Mouse (Mus musculus) forebrain, embryonic 10.5 days (tissue): ENCODE measurements around the gene Ptprm. TPM values are rescaled to one million over a fixed set of nuclear protein-coding genes. Genes with fewer than 3 reads are reported as not detected.

Experiments used
- DNase-seq: peaks from one replicate; pipeline ENCODE4 v3.0.0-alpha.2; 2017; ENCODE audit warnings: low spot score; ENCODE audit errors: extremely low spot score
- H3K27ac ChIP-seq: fragments of 300-500 bp; sonication (generic); 2 replicates; pipeline ENCODE4 v1.5.1; 2016; ENCODE audit warnings: mild to moderate bottlenecking
- H3K27me3 ChIP-seq: fragments of 300-500 bp; sonication (generic); 2 replicates; pipeline ENCODE4 v1.6.1; 2016; ENCODE audit warnings: mild to moderate bottlenecking; ENCODE audit not compliant: poor library complexity, severe bottlenecking
- H3K36me3 ChIP-seq: fragments of 300-500 bp; sonication (generic); replicated peaks from 2 replicates; pipeline ENCODE4 v1.6.1; 2016; ENCODE audit warnings: mild to moderate bottlenecking, moderate library complexity
- H3K4me1 ChIP-seq: fragments of 300-500 bp; sonication (generic); 2 replicates; pipeline ENCODE4 v1.6.1; 2016
- H3K4me3 ChIP-seq: fragments of 300-500 bp; sonication (generic); 2 replicates; pipeline ENCODE4 v1.5.1; 2016; ENCODE audit warnings: mild to moderate bottlenecking, moderate library complexity
- H3K9me3 ChIP-seq: fragments of 300-500 bp; sonication (generic); 2 replicates; pipeline ENCODE4 v1.6.1; 2016; ENCODE audit warnings: mild to moderate bottlenecking, moderate library complexity
- WGBS: fragments of 180-500 bp; shearing (Covaris S2); methylation state at CpG from one replicate; pipeline ENCODE4 v1.1.7; 2016; 5-methylcytosine and 5-hydroxymethylcytosine counted together
- polyA plus RNA-seq: library from polyadenylated mRNA; unstranded; fragments of >200 nt; fragmentation: Nextera tagmentation; extraction: Ambion mirVana; gene quantifications from 2 replicates; pipeline ENCODE4 v1.2.1, GENCODE M21; 2016

The Ptprm gene
- polyA plus RNA-seq, 1 experiment from 2014 or later: 8.4 TPM

- Histone ChIP-seq H3K27ac (no peak overlapping the region), H3K9me3 (no peaks in the 10 kb centered on the region), H3K36me3 (no peaks in the 10 kb centered on the region), H3K27me3 (no peaks in the 10 kb centered on the region), H3K4me3 (no peak overlapping the region), H3K4me1 (0 out of 2 replicates have a peak, but pooled peaks cover 3% of the 10 kb centered on the region)
- WGBS: 91% methylated on average over 4 of the region's 4 CpGs
- DNase-seq: no peak
Measured at GRCm38 (mm10) chr17:67265520-67265919, 88.7 kb downstream of the Ptprm start.

GRCm38 (mm10) chr17:67264716-67265115 is 89.5 kb downstream of the Ptprm start:
- DNase-seq: no peak
- Histone ChIP-seq H3K4me1 (0 out of 2 replicates have a peak, but pooled peaks cover 6% of the 10 kb centered on the region), H3K27ac (no peak overlapping the region), H3K27me3 (no peaks in the 10 kb centered on the region), H3K36me3 (no peaks in the 10 kb centered on the region), H3K4me3 (no peak overlapping the region), H3K9me3 (no peaks in the 10 kb centered on the region)
- 93% methylated on average over 6 of the region's 6 CpGs for WGBS

DNA sequence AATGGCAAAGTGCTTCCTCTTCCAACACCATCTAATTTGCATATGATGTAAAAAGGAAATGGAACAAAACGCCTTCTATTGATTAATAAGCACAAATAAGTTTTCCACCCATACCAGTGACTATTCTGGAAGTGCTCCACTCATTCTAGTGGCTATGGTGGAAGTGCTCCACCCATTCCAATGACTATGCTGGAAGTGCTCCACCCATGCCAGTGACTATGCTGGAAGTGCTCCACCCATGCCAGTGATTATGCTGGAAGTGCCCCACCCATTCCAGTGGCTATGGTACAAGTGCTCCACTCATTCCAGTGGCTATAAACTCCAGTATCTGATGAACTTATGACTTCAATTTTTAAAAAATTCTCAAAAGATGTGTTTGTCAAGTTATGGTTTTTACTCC is 91.2 kb downstream of the Ptprm start:
- no peak overlapping the region for H3K27ac ChIP-seq

DNA sequence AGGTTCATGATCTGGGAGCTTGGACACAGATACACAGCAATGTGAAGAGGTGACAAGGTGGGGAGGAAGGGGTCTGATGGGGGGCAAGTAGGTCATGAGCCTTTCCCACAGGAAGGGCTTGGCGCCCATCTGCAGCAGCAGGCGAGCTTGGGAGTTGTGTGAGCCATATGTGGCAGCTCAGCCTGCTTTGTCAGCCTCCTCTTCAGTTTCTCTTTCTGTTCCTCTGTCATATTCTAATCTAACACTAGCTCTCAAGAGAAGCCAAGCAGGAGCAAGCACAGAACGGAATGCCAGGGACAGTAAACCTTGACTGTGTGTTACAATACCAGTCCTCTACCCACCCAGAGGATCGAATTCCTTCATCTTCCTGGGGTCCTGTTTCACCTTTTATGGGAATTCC is 94.2 kb downstream of the Ptprm start:
- peaks cover 5% of the 10 kb centered on the region; the same call in 1 of the 2 replicates for H3K9me3 ChIP-seq
- 0 out of 2 replicates have a peak, but pooled peaks cover 8% of the 10 kb centered on the region for H3K4me1 ChIP-seq
- 89% methylated on average over 4 of the region's 4 CpGs for WGBS
- no peak overlapping the region for H3K4me3 ChIP-seq
- no peak for DNase-seq
- H3K27ac ChIP-seq: no peak overlapping the region; the same call in 1 of the 2 replicates
- H3K27me3 ChIP-seq: no peaks in the 10 kb centered on the region
- no peaks in the 10 kb centered on the region; the same call in 1 of the 2 replicates for H3K36me3 ChIP-seq

More for the DNA sequence above, 91.2 kb downstream of the Ptprm start:
- Histone ChIP-seq H3K27me3 (no peaks in the 10 kb centered on the region), H3K9me3 (peaks cover 5% of the 10 kb centered on the region; the same call in 1 of the 2 replicates), H3K4me3 (no peak overlapping the region), H3K36me3 (no peaks in the 10 kb centered on the region; the same call in 1 of the 2 replicates), H3K4me1 (0 out of 2 replicates have a peak, but pooled peaks cover 5% of the 10 kb centered on the region)
- DNase-seq: no peak
- 80% methylated on average over 1 of the region's 1 CpGs for WGBS

GRCm38 (mm10) chr17:67257780-67258179 is 96.5 kb downstream of the Ptprm start:
- H3K36me3 ChIP-seq: no peaks in the 10 kb centered on the region; the same call in 1 of the 2 replicates
- H3K27me3 ChIP-seq: no peaks in the 10 kb centered on the region
- no peak overlapping the region for H3K4me3 ChIP-seq
- DNase-seq: no peak
- 85% methylated on average over 5 of the region's 5 CpGs for WGBS
- no peak overlapping the region for H3K27ac ChIP-seq
- H3K9me3 ChIP-seq: peaks cover 5% of the 10 kb centered on the region; the same call in 1 of the 2 replicates
- 0 out of 2 replicates have a peak, but pooled peaks cover 8% of the 10 kb centered on the region for H3K4me1 ChIP-seq

- Histone ChIP-seq H3K9me3 (peaks cover 5% of the 10 kb centered on the region; the same call in 1 of the 2 replicates), H3K4me3 (no peak overlapping the region), H3K27me3 (no peaks in the 10 kb centered on the region), H3K27ac (no peak overlapping the region), H3K36me3 (no peaks in the 10 kb centered on the region; the same call in 1 of the 2 replicates), H3K4me1 (0 out of 2 replicates have a peak, but pooled peaks cover 8% of the 10 kb centered on the region)
- no peak for DNase-seq
- WGBS: 77% methylated on average over 5 of the region's 6 CpGs
Measured at GRCm38 (mm10) chr17:67256171-67256570, 98.1 kb downstream of the Ptprm start.

DNA sequence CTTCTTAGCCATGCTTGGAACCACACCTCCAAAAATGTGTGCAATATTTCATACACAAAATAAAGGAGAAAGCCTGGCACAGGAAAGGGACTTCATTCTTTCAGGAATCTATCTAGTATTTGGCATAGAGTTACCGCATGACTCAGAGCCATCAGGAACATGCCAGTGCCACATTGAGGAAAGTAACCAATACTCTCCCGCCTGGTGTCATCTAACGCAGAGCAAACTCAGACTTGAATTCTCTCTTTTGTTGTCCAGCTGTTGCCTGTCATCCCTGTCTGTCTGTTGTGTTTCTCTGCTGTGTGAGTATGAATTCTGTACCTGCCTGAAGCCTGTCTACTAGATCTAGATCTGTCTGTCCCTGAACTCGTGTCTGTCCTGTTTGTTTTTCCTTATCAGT is 100.8 kb downstream of the Ptprm start:
- Histone ChIP-seq H3K4me3 (no peak overlapping the region), H3K36me3 (no peaks in the 10 kb centered on the region; the same call in 1 of the 2 replicates), H3K27ac (no peak overlapping the region), H3K9me3 (peaks cover 2% of the 10 kb centered on the region; the same call in 1 of the 2 replicates), H3K27me3 (no peaks in the 10 kb centered on the region), H3K4me1 (0 out of 2 replicates have a peak, but pooled peaks cover 3% of the 10 kb centered on the region)
- no peak for DNase-seq
- WGBS: 88% methylated on average over 4 of the region's 4 CpGs

DNA sequence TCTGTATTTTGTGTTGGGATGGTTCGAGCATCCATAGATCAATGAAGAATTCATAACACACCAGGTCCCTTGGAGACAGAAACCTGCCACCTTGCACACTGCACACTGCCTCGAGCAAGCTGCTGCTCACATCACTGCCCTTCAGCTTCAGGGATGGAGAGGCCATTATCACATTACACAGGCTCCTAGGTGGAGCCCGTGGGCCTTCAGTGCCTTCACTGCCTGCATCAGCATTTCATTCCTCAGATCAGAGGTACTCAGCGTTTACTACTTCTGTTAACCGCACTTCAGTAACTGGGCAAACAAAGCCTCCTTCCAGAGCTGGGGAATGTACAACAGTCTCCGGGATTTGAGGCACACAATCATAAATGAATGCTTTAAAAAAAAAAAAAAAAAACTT is 101.3 kb downstream of the Ptprm start:
- WGBS: 74% methylated on average over 6 of the region's 6 CpGs
- H3K36me3 ChIP-seq: no peaks in the 10 kb centered on the region

DNA sequence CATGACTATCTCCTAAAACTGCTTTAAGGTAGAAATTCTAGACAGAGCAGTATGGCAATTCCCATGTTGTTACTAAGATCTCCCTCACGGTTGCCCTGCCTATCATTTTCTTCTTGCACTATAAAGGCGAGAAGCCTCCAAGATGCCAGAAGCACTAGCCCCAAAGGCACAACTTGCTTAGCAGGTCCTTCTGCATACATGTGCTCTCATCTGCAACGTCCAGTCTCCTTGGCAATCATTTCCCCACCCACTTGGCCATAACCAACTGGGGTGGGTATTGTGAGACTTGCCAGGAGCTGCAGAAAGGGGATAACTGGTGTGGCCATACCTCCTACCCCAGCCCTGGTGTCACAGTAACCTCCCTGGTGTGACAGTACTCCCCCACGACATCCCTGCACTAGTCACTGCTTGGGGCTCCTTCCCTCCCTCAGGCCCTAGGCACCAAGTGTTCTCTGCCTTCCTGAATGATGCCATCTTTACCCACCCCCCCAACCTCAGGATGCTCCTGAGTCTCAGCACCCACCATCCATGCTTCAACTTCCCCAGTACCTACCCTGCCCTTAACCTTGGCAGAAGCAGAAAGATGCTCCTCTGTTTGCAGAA is 108.9 kb downstream of the Ptprm start:
- Histone ChIP-seq H3K9me3 (no peaks in the 10 kb centered on the region), H3K36me3 (no peaks in the 10 kb centered on the region), H3K27me3 (no peaks in the 10 kb centered on the region), H3K27ac (no peak overlapping the region), H3K4me3 (no peak overlapping the region), H3K4me1 (peaks cover 41% of the 10 kb centered on the region)
- 74% methylated on average over 4 of the region's 4 CpGs for WGBS
- no peak for DNase-seq

More for the DNA sequence above, 101.3 kb downstream of the Ptprm start:
- Histone ChIP-seq H3K4me3 (no peak overlapping the region), H3K27ac (no peak overlapping the region), H3K27me3 (no peaks in the 10 kb centered on the region), H3K4me1 (0 out of 2 replicates have a peak, but pooled peaks cover 3% of the 10 kb centered on the region), H3K9me3 (no peaks in the 10 kb centered on the region)
- DNase-seq: no peak

GRCm38 (mm10) chr17:67242774-67243495 is 111.3 kb downstream of the Ptprm start:
- Histone ChIP-seq H3K9me3 (no peaks in the 10 kb centered on the region), H3K36me3 (no peaks in the 10 kb centered on the region), H3K27ac (peak overlapping the region; percentile 61; the same call in 1 of the 2 replicates), H3K4me3 (no peak overlapping the region), H3K4me1 (peaks cover 41% of the 10 kb centered on the region), H3K27me3 (no peaks in the 10 kb centered on the region)
- no peak for DNase-seq
- 36% methylated on average over 12 of the region's 12 CpGs for WGBS

- 58% methylated on average over 10 of the region's 10 CpGs for WGBS
- Histone ChIP-seq H3K27me3 (no peaks in the 10 kb centered on the region), H3K27ac (peak overlapping the region; percentile 56; the same call in 1 of the 2 replicates), H3K36me3 (no peaks in the 10 kb centered on the region), H3K9me3 (no peaks in the 10 kb centered on the region), H3K4me1 (peaks cover 41% of the 10 kb centered on the region), H3K4me3 (no peak overlapping the region)
- DNase-seq: no peak
Measured at GRCm38 (mm10) chr17:67241951-67242773, 112.1 kb downstream of the Ptprm start.

GRCm38 (mm10) chr17:67238866-67239265 is 115.4 kb downstream of the Ptprm start:
- no peak overlapping the region for H3K4me3 ChIP-seq
- H3K36me3 ChIP-seq: no peaks in the 10 kb centered on the region
- H3K27ac ChIP-seq: no peak overlapping the region
- no peaks in the 10 kb centered on the region for H3K9me3 ChIP-seq
- no peak for DNase-seq
- H3K4me1 ChIP-seq: peaks cover 27% of the 10 kb centered on the region
- H3K27me3 ChIP-seq: no peaks in the 10 kb centered on the region
- WGBS: 97% methylated on average over 7 of the region's 7 CpGs
